Mouse (Mus musculus): ENCODE data around the gene Oasl1. TPM values are rescaled to one million over a fixed set of nuclear protein-coding genes. Genes with fewer than 3 reads are reported as not detected.

The Oasl1 gene
- total RNA-seq (2023): 20.9 to 32.9 TPM (median 23.7 TPM) in 4 replicates

DNA sequence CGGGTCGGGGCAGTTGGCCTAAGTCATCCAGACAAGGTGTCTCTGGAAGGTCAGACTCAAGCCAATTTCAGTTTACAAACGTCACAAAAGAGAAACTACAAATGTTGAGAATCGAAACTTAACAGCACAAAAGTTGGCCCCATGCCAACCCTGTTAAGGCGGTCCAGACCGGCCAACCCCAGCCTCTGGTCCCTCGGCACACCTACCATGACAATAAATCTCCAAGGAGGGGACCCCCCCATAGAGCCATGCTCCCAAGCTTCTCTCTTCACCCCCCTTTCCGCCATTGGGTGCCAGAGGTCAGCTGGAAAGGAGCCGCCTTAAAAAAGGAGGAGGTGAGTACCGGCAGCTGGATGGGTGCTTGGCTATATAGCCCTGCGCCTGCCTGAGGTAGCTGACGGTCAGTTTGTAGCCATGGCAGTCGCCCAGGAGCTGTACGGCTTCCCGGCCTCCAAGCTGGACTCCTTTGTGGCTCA, at the start of gene Oasl1:
Gene Oasl1 (plus strand): TSS at position 243 of the 476 bp plus-strand sequence.

DNA sequence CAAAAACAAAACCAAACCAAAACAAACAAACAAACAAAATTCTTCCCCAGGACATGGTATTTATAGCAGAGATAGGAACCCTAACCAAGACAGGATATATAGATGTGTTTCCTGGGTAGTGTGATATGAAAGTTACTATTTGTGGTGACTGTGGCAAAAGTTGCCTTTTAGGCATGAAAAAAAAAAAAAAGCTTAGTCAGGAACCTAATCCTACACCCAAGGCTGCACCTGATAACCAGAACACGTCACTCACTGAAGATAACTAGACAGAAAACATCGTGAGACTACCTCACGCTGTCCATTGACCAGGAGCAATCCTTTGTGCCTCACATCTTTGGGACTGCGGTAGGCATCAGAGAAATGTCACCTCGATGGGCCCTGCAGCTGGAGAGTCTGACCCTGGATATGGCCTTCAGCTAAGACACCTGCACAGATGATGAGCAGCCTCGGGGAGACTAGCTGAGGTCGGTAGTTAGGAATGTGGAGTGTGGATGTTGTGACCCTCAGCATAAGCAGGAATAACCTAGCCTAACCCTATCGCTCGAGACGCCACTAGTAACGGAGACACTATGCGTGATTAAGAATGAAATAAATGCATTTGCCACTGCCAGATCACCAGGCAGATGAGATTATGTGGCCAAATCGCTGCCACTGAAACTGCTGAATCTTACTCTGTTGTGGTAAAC, 26.2 kb upstream of the Oasl1 start, which contains the start of gene Oasl2:
Gene Oasl2 (plus strand): TSS at position 249 of the 686 bp plus-strand sequence.

GRCm38 (mm10) chr5:114942074-114942765, 19.2 kb downstream of the Oasl1 start, which contains the start of gene 2210016L21Rik:
TSS of gene 2210016L21Rik (plus strand) at chr5:114942158.

DNA sequence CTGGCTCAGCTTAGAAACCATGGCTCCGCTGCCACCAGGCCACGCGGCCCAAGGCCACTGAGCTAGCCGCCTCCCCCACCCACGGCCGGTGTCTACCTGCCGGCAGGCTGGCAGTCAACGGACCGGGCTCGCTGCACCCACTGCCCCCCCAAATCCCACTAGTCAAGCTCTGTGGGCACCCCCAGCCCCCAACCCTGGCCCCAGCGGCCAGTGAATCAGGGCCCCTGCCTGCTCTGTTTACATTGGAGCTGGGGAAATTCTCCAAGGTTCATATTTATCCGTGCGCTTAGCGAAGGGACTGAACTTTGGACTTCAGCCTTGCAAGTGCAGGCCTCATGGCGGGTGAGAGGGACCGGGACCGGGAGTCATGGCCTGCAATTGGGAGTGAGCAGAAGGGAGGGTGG, 47.8 kb downstream of the Oasl1 start, which contains the start of gene Hnf1a:
Gene Hnf1a (minus strand): TSS at position 271 of the 404 bp plus-strand sequence.

Other genes with a start within 250 kb of the Oasl1 start
- gene Gltp, start 232.3 kb upstream of the Oasl1 start, total RNA-seq (2023): 50.0 to 57.6 TPM (median 53.1 TPM) in 4 replicates
- gene Tchp, start 215.5 kb upstream of the Oasl1 start, total RNA-seq (2023): 19.2 to 25.2 TPM (median 22.4 TPM) in 4 replicates
- gene Ankrd13a, start 148.6 kb upstream of the Oasl1 start, total RNA-seq (2023): 180 to 202 TPM (median 193 TPM) in 4 replicates
- 158 to 189 TPM (median 161 TPM) in 4 replicates for gene Git2, start 147.7 kb upstream of the Oasl1 start, total RNA-seq (2023)
- 47.4 to 60.2 TPM (median 50.6 TPM) in 4 replicates for gene 1500011B03Rik, start 99.8 kb upstream of the Oasl1 start, total RNA-seq (2023)
- not detected in 4 replicates for gene 4930519G04Rik, start 69.6 kb upstream of the Oasl1 start, total RNA-seq (2023)
- gene Gm9936, start 64.6 kb upstream of the Oasl1 start, total RNA-seq (2023): not detected in 4 replicates
- 2.0 to 4.6 TPM (median 3.9 TPM) in 4 replicates for gene Oasl2, start 26.3 kb upstream of the Oasl1 start, total RNA-seq (2023)
- 32.6 to 40.1 TPM (median 37.4 TPM) in 4 replicates for gene 2210016L21Rik, start 18.9 kb downstream of the Oasl1 start, total RNA-seq (2023)
- not detected in 4 replicates for gene Hnf1a, start 47.9 kb downstream of the Oasl1 start, total RNA-seq (2023)
- 56.8 to 67.1 TPM (median 58.8 TPM) in 4 replicates for gene Sppl3, start 87.9 kb downstream of the Oasl1 start, total RNA-seq (2023)
- not detected in 4 replicates for gene Gm10401, start 175.1 kb downstream of the Oasl1 start, total RNA-seq (2023)
- 16.6 to 22.9 TPM (median 18.8 TPM) in 4 replicates for gene Acads, start 196.1 kb downstream of the Oasl1 start, total RNA-seq (2023)
- 33.6 to 38.2 TPM (median 36.3 TPM) in 4 replicates for gene Unc119b, start 211.7 kb downstream of the Oasl1 start, total RNA-seq (2023)
- gene Mlec, start 234.9 kb downstream of the Oasl1 start, total RNA-seq (2023): 74.1 to 89.1 TPM (median 75.2 TPM) in 4 replicates

All from B cell, adult 62 days (primary cell).